Mouse (Mus musculus) cortical plate, adult 2 months (tissue): ENCODE results near the gene Stx1a.

Experiments
- CTCF ChIP-seq: fragments of 200-500 bp; IDR thresholded peaks from 2 replicates; pipeline ENCODE4 v1.5.1; 2011; ENCODE audit warnings: mild to moderate bottlenecking, control low read depth, low read length; ENCODE audit not compliant: insufficient read depth; ENCODE audit errors: extremely low read depth
- POLR2A ChIP-seq: fragments of 200-500 bp; IDR thresholded peaks from 2 replicates; pipeline ENCODE4 v1.6.1; 2011; ENCODE audit warnings: mild to moderate bottlenecking, low read length, control low read depth; ENCODE audit not compliant: insufficient read depth; ENCODE audit errors: extremely low read depth

- no peak for TF ChIP-seq CTCF
- no peak for TF ChIP-seq POLR2A
These were observed 55.2 kb downstream of the Stx1a start for GRCm38 (mm10) chr5:135078482-135078810.
